Mouse (Mus musculus) CH12.LX (cell line): ENCODE data around the gene Ctcf. TPM values are rescaled to one million over a fixed set of nuclear protein-coding genes. Genes with fewer than 3 reads are reported as not detected.

Experiments used
- DNase-seq: peaks from one replicate; pipeline ENCODE4 v3.0.0-alpha.2; 2013; ENCODE audit errors: extremely low read depth
- H3K27ac ChIP-seq: 2 replicates; pipeline ENCODE4 v1.5.1; 2012; ENCODE audit warnings: low read depth, mild to moderate bottlenecking, control low read depth, moderate library complexity; ENCODE audit not compliant: insufficient read depth
- H3K27me3 ChIP-seq: replicated peaks from 2 replicates; pipeline ENCODE3; 2012; ENCODE audit warnings: inconsistent platforms
- H3K36me3 ChIP-seq, 2 experiments: replicated peaks in 1 of 2; 2 replicates each; pipeline versions ENCODE3 to v1.6.1; 2012; ENCODE audit warnings: inconsistent platforms in 1 of 2, low read length in 1 of 2, mild to moderate bottlenecking in 1 of 2, mixed read lengths in 1 of 2, moderate library complexity in 1 of 2; ENCODE audit not compliant: control insufficient read depth in 1 of 2, insufficient read depth in 1 of 2
- H3K4me1 ChIP-seq, 2 experiments: 2 replicates each; pipeline ENCODE4 v1.6.1; 2012; ENCODE audit warnings: inconsistent platforms in 1 of 2, moderate library complexity in 1 of 2; ENCODE audit not compliant: insufficient read depth in 2 of 2, control insufficient read depth in 1 of 2
- H3K4me2 ChIP-seq: 2 replicates; pipeline ENCODE4 v1.6.1; 2012; ENCODE audit warnings: low read depth, mild to moderate bottlenecking, control low read depth; ENCODE audit not compliant: poor library complexity, insufficient read depth, severe bottlenecking
- H3K4me3 ChIP-seq, 3 experiments: fragments of 150-350 bp in 1 of 3; sonication (generic) in 1 of 3; replicated peaks in 1 of 3; 2 replicates each; pipeline versions ENCODE3 to v1.5.1; 2011 to 2012; ENCODE audit warnings: low read depth in 2 of 3, low read length in 2 of 3, mild to moderate bottlenecking in 2 of 3, moderate library complexity in 2 of 3, control low read depth in 1 of 3, improper control_type of control experiment in 1 of 3, inconsistent platforms in 1 of 3, mixed read lengths in 1 of 3; ENCODE audit not compliant: poor library complexity in 1 of 3
- H3K79me2 ChIP-seq: replicated peaks from 2 replicates; pipeline ENCODE4 v1.6.1; 2012; ENCODE audit warnings: mild to moderate bottlenecking, moderate library complexity; ENCODE audit not compliant: control insufficient read depth, poor library complexity, insufficient read depth, severe bottlenecking; ENCODE audit errors: extremely low read depth
- H3K9ac ChIP-seq: 2 replicates; pipeline ENCODE4 v1.6.1; 2012; ENCODE audit warnings: low read depth, mild to moderate bottlenecking, control low read depth, moderate library complexity; ENCODE audit not compliant: insufficient read depth
- H3K9me3 ChIP-seq: replicated peaks from 2 replicates; pipeline ENCODE3; 2012; ENCODE audit warnings: low read length, inconsistent platforms, mixed read lengths
- BHLHE40 ChIP-seq: IDR thresholded peaks from 2 replicates; pipeline ENCODE4 v1.6.1; 2011; ENCODE audit warnings: mild to moderate bottlenecking, low read depth, low read length, improper control_type of control experiment
- CHD1 ChIP-seq: IDR thresholded peaks from 2 replicates; pipeline ENCODE4 v1.6.1; 2012; ENCODE audit warnings: low read depth, low read length, improper control_type of control experiment, inconsistent platforms
- E2F4 ChIP-seq: IDR thresholded peaks from 2 replicates; pipeline ENCODE4 v1.6.1; 2011; ENCODE audit warnings: low read depth, low read length, improper control_type of control experiment; ENCODE audit not compliant: insufficient replicate concordance
- ELF1 ChIP-seq: IDR thresholded peaks from 2 replicates; pipeline ENCODE4 v1.6.1; 2014; ENCODE audit warnings: low read depth, mild to moderate bottlenecking, inconsistent platforms, low read length, improper control_type of control experiment
- EP300 ChIP-seq: IDR thresholded peaks from 2 replicates; pipeline ENCODE4 v1.6.1; 2011; ENCODE audit warnings: low read length, improper control_type of control experiment
- ETS1 ChIP-seq: conservative IDR thresholded peaks from 2 replicates; pipeline ENCODE4 v1.6.1; 2012; ENCODE audit warnings: low read depth, mild to moderate bottlenecking, inconsistent platforms, low read length, improper control_type of control experiment, moderate library complexity
- GABPA ChIP-seq: IDR thresholded peaks from 2 replicates; pipeline ENCODE4 v1.6.1; 2012; ENCODE audit warnings: low read depth, low read length, improper control_type of control experiment, inconsistent platforms; ENCODE audit not compliant: insufficient replicate concordance
- IRF4 ChIP-seq: IDR thresholded peaks from 2 replicates; pipeline ENCODE4 v1.6.1; 2014; ENCODE audit warnings: low read depth, mild to moderate bottlenecking, inconsistent platforms, low read length, improper control_type of control experiment
- JUN ChIP-seq: IDR thresholded peaks from 2 replicates; pipeline ENCODE4 v1.6.1; 2011; ENCODE audit warnings: low read depth, mild to moderate bottlenecking, low read length, improper control_type of control experiment, moderate library complexity; ENCODE audit not compliant: insufficient read depth
- JUND ChIP-seq: conservative IDR thresholded peaks from 2 replicates; pipeline ENCODE4 v1.6.1; 2011; ENCODE audit warnings: low read depth, low read length, improper control_type of control experiment
- MAX ChIP-seq: IDR thresholded peaks from 2 replicates; pipeline ENCODE4 v1.6.1; 2011; ENCODE audit warnings: low read length, improper control_type of control experiment
- MAZ ChIP-seq: IDR thresholded peaks from 2 replicates; pipeline ENCODE4 v1.6.1; 2012; ENCODE audit warnings: low read depth, mild to moderate bottlenecking, inconsistent platforms, low read length, improper control_type of control experiment, moderate library complexity
- MXI1 ChIP-seq: IDR thresholded peaks from 2 replicates; pipeline ENCODE4 v1.6.1; 2011; ENCODE audit warnings: mild to moderate bottlenecking, low read depth, low read length, improper control_type of control experiment
- MYC ChIP-seq: IDR thresholded peaks from 2 replicates; pipeline ENCODE4 v1.6.1; 2011; ENCODE audit warnings: low read depth, mild to moderate bottlenecking, improper control_type of control experiment, low read length
- NRF1 ChIP-seq: IDR thresholded peaks from 2 replicates; pipeline ENCODE4 v1.6.1; 2014; ENCODE audit warnings: low read depth, mild to moderate bottlenecking, inconsistent platforms, low read length, improper control_type of control experiment, moderate library complexity
- POLR2A ChIP-seq: IDR thresholded peaks from 2 replicates; pipeline ENCODE4 v1.6.1; 2011; ENCODE audit warnings: low read depth, mild to moderate bottlenecking, improper control_type of control experiment, low read length
- RAD21 ChIP-seq: IDR thresholded peaks from 2 replicates; pipeline ENCODE4 v1.6.1; 2011; ENCODE audit warnings: low read depth, mild to moderate bottlenecking, low read length, improper control_type of control experiment, moderate library complexity
- TBP ChIP-seq: conservative IDR thresholded peaks from 2 replicates; pipeline ENCODE4 v1.6.1; 2011; ENCODE audit warnings: low read depth, low read length, improper control_type of control experiment
- UBTF ChIP-seq: IDR thresholded peaks from 2 replicates; pipeline ENCODE4 v1.6.1; 2012; ENCODE audit warnings: low read depth, mild to moderate bottlenecking, inconsistent platforms, low read length, improper control_type of control experiment, moderate library complexity
- USF1 ChIP-seq: IDR thresholded peaks from 2 replicates; pipeline ENCODE4 v1.6.1; 2014; ENCODE audit warnings: low read depth, mild to moderate bottlenecking, inconsistent platforms, low read length, improper control_type of control experiment
- USF2 ChIP-seq: conservative IDR thresholded peaks from 2 replicates; pipeline ENCODE4 v1.6.1; 2011; ENCODE audit warnings: low read depth, low read length, improper control_type of control experiment
- dilution Hi-C: fragments of 300-500 bp; cut with MboI; formaldehyde crosslinking; loops from 2 replicates; pipeline ENCODE4 v1.14.3; 2020; ENCODE audit warnings: low sequenced_read_pairs; ENCODE audit not compliant: extremely low pct_unique_long_range_greater_than_20kb, extremely low pct_ligation_motif_present
- in situ Hi-C: fragments of 300-500 bp; cut with MboI; formaldehyde crosslinking; loops from 3 replicates; pipeline ENCODE4 v1.14.3; 2019; ENCODE audit warnings: low sequenced_read_pairs, low pct_ligation_motif_present, low pct_unique_long_range_greater_than_20kb, mixed read lengths
- polyA plus RNA-seq: library from polyadenylated mRNA; unstranded; fragments of >175 nt; gene quantifications from 2 replicates; pipeline ENCODE4 v1.2.1, GENCODE M21; 2012; ENCODE audit warnings: low read depth; ENCODE audit not compliant: insufficient read length
- total RNA-seq, 2 experiments: library from RNA; depleted of rRNA; stranded (reverse); fragments of 300-350 nt in 1 of 2; fragments of >200 nt in 1 of 2; gene quantifications; 2 replicates each; pipeline ENCODE4 v1.2.3; 2012 to 2014

Gene Ctcf
- total and polyA plus RNA-seq, 3 experiments: 42.3 to 97.9 (median 52.4) TPM

GRCm38 (mm10) chr8:105719637-105720036 is 83.3 kb downstream of the Ctcf start:
- DNase-seq: no peak
- Histone ChIP-seq H3K27ac (no peak overlapping the region), H3K27me3 (no peaks in the 10 kb centered on the region), H3K9me3 (no peaks in the 10 kb centered on the region), H3K4me1 (no peaks in the 10 kb centered on the region), H3K4me2 (no peak overlapping the region), H3K9ac (no peak overlapping the region), H3K36me3 (peaks cover 0 to 21% of the 10 kb centered on the region in 2 experiments), H3K79me2 (no peaks in the 10 kb centered on the region), H3K4me3 (no peak overlapping the region)
- in situ Hi-C loops: loop anchor here (25.0 kb wide), 1 partner anchor 318 kb away; no protein-coding TSS in a partner anchor
- no peak for TF ChIP-seq TBP
- TF ChIP-seq USF2: no peak
- TF ChIP-seq MYC: no peak
- TF ChIP-seq CHD1: no peak
- TF ChIP-seq ELF1: no peak
- TF ChIP-seq EP300: no peak
- TF ChIP-seq MAX: no peak
- no peak for TF ChIP-seq MXI1
- no peak for TF ChIP-seq BHLHE40
- TF ChIP-seq IRF4: no peak
- TF ChIP-seq JUN: no peak
- no peak for TF ChIP-seq MAZ
- TF ChIP-seq RAD21: no peak
- TF ChIP-seq GABPA: no peak
- no peak for TF ChIP-seq USF1
- no peak for TF ChIP-seq E2F4
- no peak for TF ChIP-seq NRF1
- no peak for TF ChIP-seq ETS1
- no peak for TF ChIP-seq UBTF
- no peak for TF ChIP-seq POLR2A
- dilution Hi-C loops: no loop called here

- TF ChIP-seq JUND: no peak
- no peak for TF ChIP-seq E2F4
- Histone ChIP-seq H3K9me3 (no peaks in the 10 kb centered on the region), H3K27me3 (no peaks in the 10 kb centered on the region), H3K9ac (no peak overlapping the region), H3K4me3 (no peak overlapping the region), H3K27ac (no peak overlapping the region), H3K79me2 (no peaks in the 10 kb centered on the region), H3K4me2 (no peak overlapping the region), H3K36me3 (peaks cover 3 to 26% of the 10 kb centered on the region in 2 experiments), H3K4me1 (no peaks in the 10 kb centered on the region)
- in situ Hi-C loops (loop anchor here (25.0 kb wide), 1 partner anchor 314 kb away; no protein-coding TSS in a partner anchor), dilution Hi-C loops (no loop called here)
- no peak for DNase-seq
Observed at GRCm38 (mm10) chr8:105722861-105723260, 86.5 kb downstream of the Ctcf start.
